Mouse (Mus musculus) G1E (cell line): ENCODE measurements around the gene Tcta. TPM values are rescaled to one million over a fixed set of nuclear protein-coding genes. Genes with fewer than 3 reads are reported as not detected.

Source experiments
- ATAC-seq: 2 replicates; pipeline ENCODE4 v1.8.0; 2016; ENCODE audit warnings: mild to moderate bottlenecking; ENCODE audit not compliant: insufficient number of reproducible peaks, poor library complexity, low FRiP score, severe bottlenecking; ENCODE audit errors: extremely low read depth
- DNase-seq: peaks from one replicate; pipeline ENCODE4 v3.0.0; 2012; ENCODE audit warnings: low spot score
- H3K27me3 ChIP-seq: 2 replicates; pipeline ENCODE4 v1.6.1; 2012; ENCODE audit warnings: mild to moderate bottlenecking, low read length, inconsistent platforms; ENCODE audit not compliant: insufficient read depth
- H3K36me3 ChIP-seq: replicated peaks from 2 replicates; pipeline ENCODE3; 2012; ENCODE audit warnings: mild to moderate bottlenecking, inconsistent platforms
- H3K4me1 ChIP-seq: 2 replicates; pipeline ENCODE4 v1.6.1; 2012; ENCODE audit warnings: low read depth, low read length, inconsistent platforms, mixed read lengths; ENCODE audit not compliant: insufficient read depth
- H3K4me3 ChIP-seq: 2 replicates; pipeline ENCODE4 v1.5.1; 2012; ENCODE audit warnings: low read depth, mild to moderate bottlenecking, inconsistent platforms, low read length, moderate library complexity, mixed read lengths
- H3K9me3 ChIP-seq: replicated peaks from 2 replicates; pipeline ENCODE4 v1.6.1; 2012; ENCODE audit warnings: inconsistent platforms
- CTCF ChIP-seq: IDR thresholded peaks from 2 replicates; pipeline ENCODE4 v1.5.1; 2012; ENCODE audit warnings: low read depth, low read length, inconsistent platforms, mixed read lengths
- GATA1 ChIP-seq: IDR thresholded peaks from 2 replicates; pipeline ENCODE4 v1.6.1; 2012; ENCODE audit warnings: borderline replicate concordance, low read length, inconsistent platforms, mixed read lengths
- GATA2 ChIP-seq: IDR thresholded peaks from 2 replicates; pipeline ENCODE4 v1.6.1; 2012; ENCODE audit warnings: low read depth, low read length, inconsistent platforms, borderline replicate concordance
- POLR2AphosphoS5 ChIP-seq: IDR thresholded peaks from 2 replicates; pipeline ENCODE4 v1.6.1; 2012; ENCODE audit warnings: low read depth, low read length, inconsistent platforms; ENCODE audit not compliant: insufficient replicate concordance
- TAL1 ChIP-seq: conservative IDR thresholded peaks from 2 replicates; pipeline ENCODE4 v1.6.1; 2012; ENCODE audit warnings: low read depth, low read length, inconsistent platforms, mixed read lengths
- polyA plus RNA-seq: library from polyadenylated mRNA; stranded (reverse); fragments of >175 nt; gene quantifications from 2 replicates; pipeline ENCODE4 v1.2.3, GENCODE M21; 2012
- total RNA-seq, 2 experiments: library from RNA; stranded (forward) in 1 of 2; stranded (reverse) in 1 of 2; fragments of 200-1000 nt in 1 of 2; fragments of >200 nt in 1 of 2; fragmentation: Nextera tagmentation in 1 of 2; gene quantifications; 2 replicates each; pipeline ENCODE4 v1.2.3; 2014 to 2017

Gene Tcta
- total and polyA plus RNA-seq, 3 experiments, result 3.6 to 24.2 (median 11.9) TPM

DNA sequence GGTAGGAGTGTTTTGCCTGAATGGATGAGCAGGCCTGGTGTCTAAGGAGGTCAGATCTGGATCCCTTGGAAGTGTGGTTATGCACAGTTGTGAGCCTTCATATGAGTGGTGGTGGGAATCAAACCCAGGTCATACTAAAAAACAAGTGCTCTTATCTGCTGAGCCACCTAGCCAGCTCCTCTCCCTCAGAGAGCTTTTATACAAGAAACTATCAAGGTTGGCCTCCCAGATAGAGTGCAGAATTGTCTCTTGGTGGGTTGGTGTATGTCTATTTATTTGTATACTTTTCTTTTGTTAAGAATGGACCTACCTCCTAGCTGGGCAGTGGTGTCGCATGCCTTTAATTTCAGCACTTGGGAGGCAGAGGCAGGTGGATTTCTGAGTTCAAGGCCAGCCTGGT, 37.9 kb upstream of the Tcta start:
- Histone ChIP-seq H3K4me3 (no peak overlapping the region), H3K27me3 (no peaks in the 10 kb centered on the region), H3K4me1 (peaks cover 64% of the 10 kb centered on the region), H3K36me3 (peaks cover 26% of the 10 kb centered on the region), H3K9me3 (no peaks in the 10 kb centered on the region)
- DNase-seq (no peak), ATAC-seq (no peak)
- no peak for TF ChIP-seq GATA2
- peak; percentile 35; the same call in 1 of the 2 replicates for TF ChIP-seq TAL1

- Histone ChIP-seq H3K9me3 (no peaks in the 10 kb centered on the region), H3K4me3 (no peak overlapping the region; the same call in 1 of the 2 replicates), H3K4me1 (peaks cover 67% of the 10 kb centered on the region), H3K27me3 (no peaks in the 10 kb centered on the region), H3K36me3 (peaks cover 29% of the 10 kb centered on the region)
- ATAC-seq, result no peak
- DNase-seq, result no peak
- TF ChIP-seq POLR2AphosphoS5 (no peak), CTCF (no peak), GATA2 (no peak), GATA1 (no peak), TAL1 (no peak)
These were observed 37.4 kb upstream of the Tcta start for GRCm38 (mm10) chr9:108343331-108343730.

- Histone ChIP-seq H3K36me3 (peaks cover 34% of the 10 kb centered on the region), H3K9me3 (no peaks in the 10 kb centered on the region), H3K4me3 (no peak overlapping the region; the same call in 1 of the 2 replicates), H3K4me1 (peaks cover 75% of the 10 kb centered on the region), H3K27me3 (no peaks in the 10 kb centered on the region)
- no peak for DNase-seq
- ATAC-seq, result no peak
- TF ChIP-seq GATA1, result no peak
- TF ChIP-seq POLR2AphosphoS5, result no peak; the same call in 1 of the 2 replicates
- TF ChIP-seq TAL1, result no peak
- no peak for TF ChIP-seq CTCF
- TF ChIP-seq GATA2, result no peak
These were observed 36.4 kb upstream of the Tcta start for GRCm38 (mm10) chr9:108342301-108342831.

GRCm38 (mm10) chr9:108341801-108342200, 35.8 kb upstream of the Tcta start:
- Histone ChIP-seq H3K36me3 (peaks cover 34% of the 10 kb centered on the region), H3K4me3 (peak overlapping the region; percentile 55; the same call in 1 of the 2 replicates)

DNA sequence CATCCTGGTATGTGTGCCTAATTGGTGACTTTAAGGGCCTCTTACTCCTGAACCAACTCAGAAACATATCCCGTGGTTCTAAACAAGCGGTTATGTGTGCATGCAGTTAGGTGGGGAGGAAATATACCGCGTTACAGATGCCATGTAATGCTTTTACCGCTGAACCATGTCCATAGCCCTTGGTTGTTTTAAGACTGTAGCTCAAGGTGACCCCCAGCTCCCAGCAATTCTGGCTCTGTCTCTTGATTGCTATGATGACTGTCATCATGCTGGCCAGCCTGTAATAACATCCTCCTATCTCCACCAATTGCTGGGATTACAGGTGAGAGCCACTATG, 35.1 kb upstream of the Tcta start:
- no peak for TF ChIP-seq TAL1
- no peak; the same call in 1 of the 2 replicates for TF ChIP-seq POLR2AphosphoS5
- no peak for TF ChIP-seq GATA2
- TF ChIP-seq GATA1, result no peak
- no peak for TF ChIP-seq CTCF
- H3K4me1 ChIP-seq, result peaks cover 70% of the 10 kb centered on the region
- ATAC-seq, result no peak

More at GRCm38 (mm10) chr9:108341801-108342200, 35.8 kb upstream of the Tcta start:
- DNase-seq, result no peak
- ATAC-seq, result no peak
- Histone ChIP-seq H3K9me3 (no peaks in the 10 kb centered on the region), H3K4me1 (peaks cover 72% of the 10 kb centered on the region), H3K27me3 (no peaks in the 10 kb centered on the region)
- TF ChIP-seq POLR2AphosphoS5 (no peak), CTCF (no peak), GATA2 (no peak)

GRCm38 (mm10) chr9:108340258-108341138, 34.5 kb upstream of the Tcta start:
- peak; percentile 28 for ATAC-seq
- DNase-seq, result peak; percentile 69
- Histone ChIP-seq H3K9me3 (no peaks in the 10 kb centered on the region), H3K4me3 (peak overlapping the region; percentile 91), H3K27me3 (no peaks in the 10 kb centered on the region), H3K36me3 (peaks cover 42% of the 10 kb centered on the region), H3K4me1 (peaks cover 67% of the 10 kb centered on the region)
- TF ChIP-seq GATA1, result no peak
- TF ChIP-seq POLR2AphosphoS5, result peak; percentile 90
- peak; percentile 98 for TF ChIP-seq TAL1
- TF ChIP-seq CTCF, result no peak

More for the DNA sequence above, 35.1 kb upstream of the Tcta start:
- DNase-seq, result no peak
- H3K9me3 ChIP-seq, result no peaks in the 10 kb centered on the region
- peaks cover 36% of the 10 kb centered on the region for H3K36me3 ChIP-seq
- H3K27me3 ChIP-seq, result no peaks in the 10 kb centered on the region
- H3K4me3 ChIP-seq, result peak overlapping the region; percentile 91
